ENCODE assay signal across 8 mouse cellular contexts in genomic region chr5:113993487-113994465, GRCm38 (mm10). TPM values are rescaled to one million over a fixed set of nuclear protein-coding genes. Genes with fewer than 3 reads are reported as not detected.
DNase-seq lines count a peak whose midpoint lies in the region; ATAC-seq and TF ChIP-seq lines count a peak whose summit lies in the region.

Ssh1 (minus strand) TSS chr5:113993894.

- no peaks in the 10 kb centered on the region for H3K27me3 ChIP-seq in hindbrain, postnatal 0 days (ENCODE audit: insufficient read depth, low read length)

- H3K36me3 ChIP-seq in hindbrain, postnatal 0 days (ENCODE audit: insufficient read depth, low read length): peaks cover 3% of the 10 kb centered on the region; the same call in 1 of the 2 replicates

- peak; percentile 85 for DNase-seq in R1 (ENCODE audit: low read depth, low spot score)
- DNase-seq in gastrocnemius, adult 8-10 months (ENCODE audit: low spot score in 2 of 2): peak; percentile 82 to 87
- DNase-seq in hindbrain, postnatal 0 days (ENCODE audit: low spot score): peak; percentile 95
- DNase-seq in left cerebral cortex, postnatal 10 days (ENCODE audit: extremely low spot score in 1 of 2, low spot score in 2 of 2): peak; percentile 75 to 94
- DNase-seq in right cerebral cortex, postnatal 14 days: peak; percentile 88
- DNase-seq in urinary bladder, postnatal 36 days (ENCODE audit: low spot score in 2 of 2): peak; percentile 86 to 88

- H3K27ac ChIP-seq in hindbrain, postnatal 0 days: peak within 1 kb of the TSS; percentile 95

- H3K4me2 ChIP-seq in hindbrain, postnatal 0 days (ENCODE audit: low read depth, low read length): peak within 1 kb of the TSS; percentile 89

- H3K9ac ChIP-seq in hindbrain, postnatal 0 days (replicated peaks; ENCODE audit: low read length): peak within 1 kb of the TSS; percentile 94

- WGBS in hindbrain, postnatal 0 days: 2% methylated on average over 62 of the region's 83 CpGs

- ATAC-seq in common myeloid progenitor, adult 5-6 weeks (replicated peaks; ENCODE audit: low read depth, poor library complexity, severe bottlenecking): 0 out of 2 replicates have a peak, but pooled peaks have one; percentile 16
- ATAC-seq in hindbrain, postnatal 0 days: peak; percentile 87
- peak; percentile 11; the same call in 1 of the 2 replicates for ATAC-seq in megakaryocyte progenitor cell, adult 5-6 weeks (replicated peaks; ENCODE audit: poor library complexity)

- H3K4me1 ChIP-seq in hindbrain, postnatal 0 days (ENCODE audit: insufficient read depth, low read length): peaks cover 8% of the 10 kb centered on the region; the same call in 1 of the 2 replicates

- peak within 1 kb of the TSS; percentile 82 for H3K4me3 ChIP-seq in hindbrain, postnatal 0 days (ENCODE audit: low read length)

- TF ChIP-seq CTCF in hindbrain, postnatal 0 days (IDR thresholded peaks at IDR 0.05; ENCODE audit: low read depth): peak; percentile 41

- intact Hi-C loops in left cerebral cortex, postnatal 10 days (cut with DNase I): loop anchor here (5.0 kb wide), 1 partner anchor 36 kb away; no protein-coding TSS in a partner anchor

- no peaks in the 10 kb centered on the region for H3K9me3 ChIP-seq in hindbrain, postnatal 0 days (ENCODE audit: low read length)

RNA-seq across cellular contexts. Expression of gene Ssh1, which starts in this region (rescaled TPM):
- 3.3 and 7.0 TPM in 2 replicates for total RNA-seq in common myeloid progenitor, adult 5-6 weeks (2017)
- 1 to 10 TPM; 6.3 to 9.8 (median 6.9) TPM for total RNA-seq in gastrocnemius, adult 8-10 months (2022)
- 12.4 and 14.5 TPM in 2 replicates for total RNA-seq in hindbrain, postnatal 0 days (2014; rRNA removed)
- 9.7 and 11.6 TPM in 2 replicates for polyA plus RNA-seq in hindbrain, postnatal 0 days (2015; fragmentation: Nextera tagmentation; extraction: Ambion mirVana)
- total RNA-seq in left cerebral cortex, postnatal 10 days (2021): 10 to 100 TPM; 20.7 to 31.8 TPM
- 4.5 and 5.0 TPM in 2 replicates for total RNA-seq in megakaryocyte progenitor cell, adult 5-6 weeks (2015)
- 3.3 and 4.2 TPM in 2 replicates for total RNA-seq in megakaryocyte progenitor cell, adult 5-6 weeks (2017)

Comparison
In these comparisons a context has a peak if more than half of its experiments do, and no peak if none do; other contexts are left out.
1. Peak in every context shown above with its lines: DNase-seq, ATAC-seq, H3K4me3 ChIP-seq and H3K27ac ChIP-seq.
2. ATAC-seq: peak in every context shown above with its lines; median percentile 87 in hindbrain, postnatal 0 days; 16 in common myeloid progenitor, adult 5-6 weeks; 11 in megakaryocyte progenitor cell, adult 5-6 weeks.